Mouse (Mus musculus): ENCODE data around the gene Pcdh7.

DNA sequence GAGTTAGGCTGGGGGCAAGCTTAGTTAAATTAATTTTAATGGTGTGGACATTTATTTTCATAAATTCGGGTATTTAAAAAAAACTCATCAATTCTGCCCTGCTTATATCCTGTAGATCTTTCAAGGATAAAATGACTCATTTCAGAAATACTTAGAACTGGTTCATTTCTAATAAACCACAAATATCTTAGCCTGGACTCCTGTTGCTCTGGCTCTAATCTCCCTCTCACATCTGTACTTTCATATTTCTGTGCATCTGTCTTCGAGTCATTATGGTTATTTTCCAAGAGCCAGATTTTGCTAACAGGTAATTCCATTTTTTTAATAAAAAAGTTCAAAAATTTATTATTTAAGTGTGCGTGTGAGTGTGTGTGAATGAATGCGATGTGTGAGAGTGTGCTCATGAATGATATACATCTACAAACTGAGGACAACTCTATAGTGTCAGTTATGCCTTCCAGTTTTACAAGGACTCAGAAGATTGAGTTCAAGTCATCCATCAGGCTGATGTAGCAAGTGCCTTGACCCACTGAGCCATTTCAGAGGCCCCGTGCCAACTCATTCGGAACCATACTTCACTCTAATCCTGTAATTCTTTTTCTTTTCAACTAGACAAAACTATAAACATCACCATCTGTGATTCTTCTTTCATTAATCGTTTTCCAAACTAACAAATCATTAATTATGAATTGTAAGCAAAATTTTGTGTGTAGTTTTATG, 80.3 kb downstream of the Pcdh7 start:
- TF ChIP-seq CTCF (IDR thresholded peaks at IDR 0.05 in 2 of 3, conservative IDR thresholded peaks at IDR 0.05 in 1 of 3; ENCODE audit: control insufficient read depth in 1 of 3, insufficient read depth in 1 of 3, low read depth in 2 of 3, low read length in 3 of 3, poor library complexity in 1 of 3, severe bottlenecking in 1 of 3) (no peak), POLR2A (IDR thresholded peaks at IDR 0.05; ENCODE audit: control insufficient read depth in 1 of 2, insufficient read depth in 1 of 2, low read depth in 1 of 2, low read length in 2 of 2, poor library complexity in 1 of 2) (no peak), CHD2 (IDR thresholded peaks at IDR 0.05; ENCODE audit: low read length) (no peak), TBP (IDR thresholded peaks at IDR 0.05; ENCODE audit: low read depth, low read length) (no peak), MXI1 (IDR thresholded peaks at IDR 0.05; ENCODE audit: low read depth, low read length) (no peak), KAT2A (conservative IDR thresholded peaks at IDR 0.05; ENCODE audit: low read depth, low read length) (no peak), ZC3H11A (IDR thresholded peaks at IDR 0.05; ENCODE audit: low read depth, low read length) (no peak), ZMIZ1 (IDR thresholded peaks at IDR 0.05; ENCODE audit: low read depth, low read length) (no peak), EP300 (IDR thresholded peaks at IDR 0.05; ENCODE audit: low read depth in 1 of 2, low read length in 2 of 2) (no peak), USF1 (IDR thresholded peaks at IDR 0.05; ENCODE audit: low read depth, low read length) (no peak), BHLHE40 (IDR thresholded peaks at IDR 0.05; ENCODE audit: borderline replicate concordance, low read depth, low read length) (no peak), TAL1 (IDR thresholded peaks at IDR 0.05; ENCODE audit: low read length) (no peak)

Data from MEL (cell line).